Mouse (Mus musculus) olfactory bulb, adult 2 months (tissue): Measurements from ENCODE around the gene Fam173a.

Experiments
- CTCF ChIP-seq: fragments of 200-500 bp; IDR thresholded peaks from 2 replicates; pipeline ENCODE4 v1.5.1; 2012; ENCODE audit warnings: low read depth, mild to moderate bottlenecking, low read length, moderate library complexity; ENCODE audit not compliant: insufficient read depth
- POLR2A ChIP-seq: fragments of 200-500 bp; IDR thresholded peaks from 2 replicates; pipeline ENCODE4 v1.6.1; 2012; ENCODE audit warnings: mild to moderate bottlenecking, low read depth, low read length, moderate library complexity; ENCODE audit not compliant: insufficient read depth

- TF ChIP-seq CTCF: no peak
- TF ChIP-seq POLR2A: no peak
These were observed 46.2 kb upstream of the Fam173a start for GRCm38 (mm10) chr17:25838904-25839303.
